Mouse (Mus musculus): Measurements from ENCODE around the gene Ccr7. TPM values are rescaled to one million over a fixed set of nuclear protein-coding genes. Genes with fewer than 3 reads are reported as not detected.

The Ccr7 gene
- 2.8 and 3.1 TPM in 2 replicates for polyA plus RNA-seq (2012; rRNA removed; ENCODE audit: low replicate concordance)

DNA sequence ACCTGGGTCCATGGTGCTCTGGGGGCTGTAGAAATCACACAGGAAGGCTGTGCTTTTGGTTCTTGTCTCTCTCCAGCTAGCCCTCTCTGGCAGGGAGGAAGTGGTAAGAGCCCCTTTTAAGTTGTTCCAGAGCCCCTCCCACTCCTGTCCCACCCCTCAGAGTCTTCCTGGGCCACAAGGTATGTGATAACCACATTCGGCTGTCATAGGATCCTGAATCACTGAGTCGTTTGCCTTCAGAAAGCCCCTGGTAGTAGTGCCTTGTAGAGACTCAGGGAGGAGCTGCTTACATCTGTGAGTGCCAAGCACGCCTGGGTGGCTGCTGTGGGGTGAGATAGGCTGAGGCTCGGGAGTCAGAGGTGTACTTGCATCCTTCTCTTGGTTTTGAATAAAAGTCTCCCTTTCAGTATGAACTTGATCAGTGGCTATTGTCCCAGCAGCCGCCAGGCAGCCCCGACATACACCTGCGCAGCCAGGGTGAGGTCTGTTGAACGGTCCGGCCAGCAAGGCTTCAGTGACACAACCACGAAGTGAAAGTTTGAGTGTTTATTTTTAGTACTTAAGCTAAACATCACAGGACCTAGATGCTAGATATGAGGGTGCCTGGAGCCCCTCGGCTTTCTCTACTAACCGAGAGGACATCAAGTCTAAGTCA, at the start of gene Ccr7:
Gene Ccr7 (minus strand): TSS at position 91 of the 655 bp plus-strand sequence.

Other genes starting within 250 kb of the Ccr7 start
- gene Cdc6, start 247.3 kb downstream of the Ccr7 start, polyA plus RNA-seq (2012; rRNA removed; ENCODE audit: low replicate concordance) = 0.36 and 2.4 TPM in 2 replicates
- 19.6 and 43.5 TPM in 2 replicates for gene Rara, start 227.3 kb downstream of the Ccr7 start, polyA plus RNA-seq (2012; rRNA removed; ENCODE audit: low replicate concordance)
- gene Gjd3, start 172.1 kb downstream of the Ccr7 start, polyA plus RNA-seq (2012; rRNA removed; ENCODE audit: low replicate concordance) = 0.20 and 1.6 TPM in 2 replicates
- gene Top2a, start 130.9 kb downstream of the Ccr7 start, polyA plus RNA-seq (2012; rRNA removed; ENCODE audit: low replicate concordance) = 1.5 and 8.7 TPM in 2 replicates
- gene Igfbp4, start 113.8 kb downstream of the Ccr7 start, polyA plus RNA-seq (2012; rRNA removed; ENCODE audit: low replicate concordance) = 1,047 and 2,025 TPM in 2 replicates
- gene Tns4, start 65.8 kb downstream of the Ccr7 start, polyA plus RNA-seq (2012; rRNA removed; ENCODE audit: low replicate concordance) = 2.4 and 10.1 TPM in 2 replicates
- gene Smarce1, start 75.9 kb upstream of the Ccr7 start, polyA plus RNA-seq (2012; rRNA removed; ENCODE audit: low replicate concordance) = 17.4 and 34.5 TPM in 2 replicates
- gene Krt222, start 89.0 kb upstream of the Ccr7 start, polyA plus RNA-seq (2012; rRNA removed; ENCODE audit: low replicate concordance) = 0.57 and 2.1 TPM in 2 replicates
- not detected in 2 replicates for gene Krt24, start 130.2 kb upstream of the Ccr7 start, polyA plus RNA-seq (2012; rRNA removed; ENCODE audit: low replicate concordance)
- 0.45 TPM in 1 of 2 replicates, not detected in the other for gene Krt25, start 167.9 kb upstream of the Ccr7 start, polyA plus RNA-seq (2012; rRNA removed; ENCODE audit: low replicate concordance)
- not detected in 2 replicates for gene Krt26, start 182.9 kb upstream of the Ccr7 start, polyA plus RNA-seq (2012; rRNA removed; ENCODE audit: low replicate concordance)
- gene Krt27, start 196.0 kb upstream of the Ccr7 start, polyA plus RNA-seq (2012; rRNA removed; ENCODE audit: low replicate concordance) = not detected in 2 replicates
- gene Krt28, start 219.8 kb upstream of the Ccr7 start, polyA plus RNA-seq (2012; rRNA removed; ENCODE audit: low replicate concordance) = 0.09 and 0.12 TPM in 2 replicates
- 0.95 and 1.5 TPM in 2 replicates for gene Krt10, start 234.3 kb upstream of the Ccr7 start, polyA plus RNA-seq (2012; rRNA removed; ENCODE audit: low replicate concordance)

Data from subcutaneous adipose tissue, adult 2 months (tissue).